Mouse (Mus musculus) layer of hippocampus, postnatal 10 days (tissue): ENCODE measurements at regions not wholly inside any gene's neighbourhood (a gene's known extent, or its start where the extent isn't known, plus 50 kb on each side); places are given as distances from the start of the nearest gene placed in this dataset.

Experiments used
- DNase-seq, 2 experiments: peaks; one replicate each; pipeline ENCODE4 v3.0.0; 2021; ENCODE audit warnings: low spot score in 2 of 2

DNA sequence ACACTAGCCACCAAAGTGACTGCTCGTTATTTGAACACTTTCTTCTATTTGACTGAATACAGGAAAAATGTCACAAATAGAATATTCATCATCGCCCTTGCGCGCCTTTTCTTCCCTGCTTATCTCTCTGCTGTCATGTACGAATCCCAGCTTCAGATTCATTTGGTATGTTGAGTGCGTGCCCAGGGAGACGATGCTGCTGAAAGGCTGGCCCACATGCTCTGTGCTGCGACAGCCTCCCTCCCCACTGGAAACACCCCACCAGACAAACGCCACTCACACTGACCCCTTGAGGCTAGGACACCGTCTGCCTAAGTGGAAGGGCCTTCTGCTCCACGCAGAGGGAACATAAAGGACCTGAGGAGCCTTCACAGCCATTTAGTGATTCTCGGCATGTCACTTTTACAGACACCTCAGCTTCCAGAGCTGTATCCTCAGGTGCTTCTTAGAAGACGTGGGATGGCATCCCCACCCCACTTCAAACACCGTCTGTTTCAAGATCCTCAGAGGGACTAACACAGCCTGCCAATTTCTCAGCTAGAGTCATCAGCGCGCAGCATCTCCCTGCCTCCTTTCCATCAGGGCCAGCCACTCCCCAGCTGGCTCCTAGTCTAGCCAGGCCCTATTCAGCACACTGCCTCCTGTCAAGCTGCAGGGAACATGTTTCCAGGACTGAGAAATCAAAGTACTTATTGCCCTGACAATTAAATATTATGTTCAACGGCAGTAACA lies 396.6 kb downstream of the Bcor start:
- peak in 1 of 2 experiments; percentile 18 for DNase-seq

- no peak for DNase-seq
Observed at GRCm38 (mm10) chrX:11776236-11776899, 383.8 kb downstream of the Bcor start.

GRCm38 (mm10) chrX:11795010-11795409 lies 365.1 kb downstream of the Bcor start:
- DNase-seq = no peak

DNA sequence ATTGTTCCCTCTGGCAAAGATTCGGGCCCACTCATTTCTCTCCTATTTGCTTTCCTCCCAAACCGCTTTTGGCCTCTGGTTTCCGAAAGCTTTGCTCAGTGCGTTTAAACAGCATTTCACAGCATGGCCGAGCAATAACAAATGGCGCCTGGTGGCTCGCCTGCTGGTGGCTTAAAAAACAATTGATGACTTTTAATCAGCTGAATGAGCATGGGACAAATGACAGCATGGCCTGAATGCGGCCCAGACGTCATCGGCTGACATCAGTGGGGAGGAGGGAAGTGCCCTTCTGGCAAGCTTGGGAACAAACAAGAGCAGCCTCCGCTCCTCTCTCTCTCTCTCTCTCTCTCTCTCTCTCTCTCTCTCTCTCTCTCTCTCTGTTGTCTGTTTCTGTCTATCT lies 362.3 kb downstream of the Bcor start:
- DNase-seq = peak; percentile 25 to 38

- no peak for DNase-seq
Observed at GRCm38 (mm10) chrX:11798326-11798725, 361.8 kb downstream of the Bcor start.

GRCm38 (mm10) chrX:11800400-11800941 lies 359.7 kb downstream of the Bcor start:
- peak; percentile 60 to 65 for DNase-seq

DNA sequence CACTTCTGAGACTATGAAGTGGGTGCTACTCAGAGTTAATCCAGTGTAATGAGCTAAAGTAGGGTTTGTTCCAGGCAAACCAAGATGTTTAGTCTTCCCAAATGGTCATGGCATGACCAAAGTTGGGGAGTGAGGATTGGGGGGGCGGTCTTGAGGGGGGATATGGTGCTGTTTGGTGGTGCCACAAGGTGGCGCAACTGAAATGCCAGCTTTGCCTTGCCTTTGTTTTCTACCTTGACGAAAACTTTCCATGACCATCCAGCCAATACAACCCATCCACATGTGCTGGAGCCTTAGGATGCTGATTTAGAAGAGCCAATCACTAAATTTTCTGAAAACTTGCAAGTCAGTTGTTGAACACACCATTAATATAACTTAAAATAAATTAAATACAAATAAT lies 358.9 kb downstream of the Bcor start:
- DNase-seq = no peak

DNA sequence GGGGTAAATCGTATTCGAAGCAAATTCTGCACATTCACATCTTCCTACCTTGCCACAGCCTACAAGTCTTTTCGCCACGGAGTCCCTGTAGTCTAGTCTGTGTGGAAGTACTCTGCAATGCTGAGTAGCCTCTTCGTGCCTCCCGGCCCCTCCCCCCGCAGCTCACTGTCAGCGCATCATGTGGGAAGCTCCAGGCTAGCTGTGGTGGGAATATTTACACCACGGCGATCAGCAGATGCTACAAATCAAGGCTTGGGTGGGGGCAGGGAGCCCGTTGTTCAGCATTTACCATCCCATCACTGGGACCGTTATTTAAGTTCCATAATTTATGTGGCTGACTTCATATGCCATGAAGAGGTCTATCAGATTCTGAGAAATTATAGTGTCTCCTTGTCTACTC lies 358.5 kb downstream of the Bcor start:
- DNase-seq = no peak

GRCm38 (mm10) chrX:11802074-11802899 lies 357.9 kb downstream of the Bcor start:
- peak in 1 of 2 experiments; percentile 45 for DNase-seq

GRCm38 (mm10) chrX:11803239-11803638 lies 356.9 kb downstream of the Bcor start:
- no peak for DNase-seq

GRCm38 (mm10) chrX:11806896-11807252 lies 353.3 kb downstream of the Bcor start:
- no peak for DNase-seq

DNA sequence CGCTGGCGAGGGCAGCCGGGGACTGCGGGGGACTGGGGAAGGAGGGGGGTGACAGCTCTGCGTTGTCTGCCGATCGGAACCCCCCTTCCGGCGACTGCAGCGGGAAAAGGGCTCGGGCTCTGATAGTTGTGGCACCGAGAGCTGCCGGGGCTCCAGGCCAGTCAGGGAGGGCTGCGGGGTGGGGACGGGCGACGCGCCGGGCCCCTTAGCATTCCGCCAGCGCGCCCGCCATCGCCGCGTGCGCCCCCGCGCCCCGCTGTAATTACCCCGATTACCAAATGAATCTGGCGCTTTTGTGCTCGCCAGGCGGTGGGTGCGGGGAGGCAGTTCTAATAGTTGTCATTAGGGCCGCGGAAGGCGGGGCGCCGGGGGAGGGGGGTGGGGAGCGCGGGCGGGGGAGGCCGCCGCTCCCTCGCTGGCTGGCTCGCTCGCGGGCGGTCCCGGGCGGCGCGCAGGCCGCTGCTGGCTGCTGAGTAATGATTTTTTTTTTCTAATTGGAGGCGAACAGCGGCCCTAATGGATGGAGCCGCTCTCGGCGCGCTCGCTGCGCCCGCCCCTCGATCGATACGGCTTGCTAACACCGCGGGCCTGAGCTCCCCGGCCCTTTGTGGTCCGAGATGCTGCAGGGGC lies 352.8 kb downstream of the Bcor start:
- peak; percentile 39 to 65 for DNase-seq

DNA sequence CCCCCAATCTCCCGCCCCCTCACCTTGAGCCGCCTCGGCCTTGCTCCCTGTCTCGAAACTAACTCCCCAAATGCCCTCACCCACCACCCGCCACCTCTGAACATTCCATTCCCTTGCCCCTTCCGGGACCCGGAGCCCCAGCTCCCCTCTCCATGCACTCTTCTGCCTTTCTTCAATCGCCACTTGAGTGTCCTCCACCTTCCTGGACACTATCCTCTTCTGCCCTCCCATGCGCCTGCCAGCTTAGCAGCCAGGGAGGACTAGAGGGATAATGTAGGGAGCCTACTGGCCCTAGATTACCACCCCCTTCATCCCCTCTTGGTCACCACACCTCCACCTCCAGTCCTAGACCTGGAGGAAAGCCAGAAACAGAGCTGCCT lies 352.3 kb downstream of the Bcor start:
- DNase-seq = no peak

- DNase-seq = no peak
Observed at GRCm38 (mm10) chrX:11808911-11809310, 351.2 kb downstream of the Bcor start.

DNA sequence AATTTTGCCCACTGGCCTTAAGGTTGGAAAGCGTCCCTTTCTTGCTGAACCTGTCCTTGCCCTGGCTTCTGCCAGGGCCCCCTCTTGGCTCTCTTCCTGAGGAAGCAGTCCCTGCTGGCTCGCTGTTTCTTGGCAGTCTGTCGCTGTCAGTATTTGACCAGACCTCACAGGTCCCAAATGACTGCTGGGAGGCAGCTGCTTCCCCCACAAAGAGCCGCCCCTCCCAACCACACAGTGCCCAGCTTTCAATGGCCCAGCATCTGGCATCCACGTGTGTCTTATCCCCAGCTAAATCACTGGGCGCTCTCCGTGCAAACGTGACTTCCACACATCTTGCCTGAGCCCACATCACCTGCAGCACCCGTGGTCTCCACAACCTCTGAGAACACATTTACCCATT lies 345.3 kb downstream of the Bcor start:
- no peak for DNase-seq

DNA sequence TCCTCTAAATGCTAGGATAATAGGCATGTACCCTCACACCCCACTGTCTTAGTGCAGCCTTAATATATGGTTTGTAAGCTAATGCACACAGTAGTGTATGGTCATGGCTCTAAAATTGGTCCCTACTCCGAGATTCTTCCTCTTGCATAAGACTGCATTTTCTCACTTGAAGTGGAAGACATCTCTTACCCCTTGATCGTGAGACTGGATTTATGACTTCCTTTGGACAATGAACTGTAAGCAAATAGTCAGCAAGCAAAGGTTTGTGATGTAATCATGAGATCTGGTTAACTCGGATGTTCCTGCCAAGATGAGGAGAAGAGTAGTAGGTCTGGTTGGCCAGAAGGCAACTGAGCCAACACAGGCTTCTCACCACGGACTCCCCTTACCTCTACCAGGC lies 344.3 kb downstream of the Bcor start:
- DNase-seq = no peak

- no peak for DNase-seq
Observed at GRCm38 (mm10) chrX:11818634-11819033, 341.5 kb downstream of the Bcor start.

GRCm38 (mm10) chrX:11821165-11821564 lies 339.0 kb downstream of the Bcor start:
- no peak for DNase-seq

DNA sequence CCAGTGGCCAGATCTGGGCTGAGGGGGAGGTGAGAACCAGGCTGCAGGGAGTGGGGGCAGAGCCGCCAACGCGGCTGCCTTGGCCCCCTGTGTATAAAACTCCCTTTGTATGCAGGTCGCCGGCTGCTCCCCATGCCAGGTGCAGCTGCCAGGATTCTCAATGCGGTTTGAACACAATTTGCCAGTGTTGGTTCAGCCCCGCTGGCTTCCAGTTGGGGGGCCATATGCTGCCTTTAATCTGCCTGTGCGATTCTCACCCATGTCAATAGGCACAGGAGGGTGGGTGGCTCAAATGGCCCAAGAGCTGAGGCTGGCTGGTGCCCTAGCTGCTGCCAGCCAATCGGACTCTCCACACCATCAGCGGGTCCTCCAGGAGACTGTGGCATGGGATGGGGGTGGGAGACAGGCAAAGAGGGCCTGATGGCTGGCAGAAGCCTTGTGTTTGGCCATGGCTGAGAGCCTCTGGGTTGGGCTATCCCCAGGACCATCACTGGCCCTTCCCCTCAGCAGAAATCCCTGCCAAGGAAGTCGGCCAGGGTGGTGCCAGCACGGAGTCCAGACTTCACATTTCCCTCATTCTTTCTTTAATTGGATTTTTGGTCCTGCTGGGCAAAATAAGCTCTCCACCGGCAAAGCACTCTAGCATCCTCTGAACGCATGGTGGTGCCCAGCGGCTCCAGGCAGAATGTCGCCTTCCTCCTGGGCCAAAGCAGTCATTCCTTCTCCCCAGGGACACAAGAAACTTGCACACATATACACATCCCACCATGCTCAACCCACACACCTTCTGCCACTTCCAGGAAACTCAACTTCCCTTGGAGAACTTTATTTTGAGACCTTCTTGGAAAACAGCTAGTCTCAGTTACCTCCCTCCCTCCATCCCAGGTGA lies 338.0 kb downstream of the Bcor start:
- peak; percentile 55 to 73 for DNase-seq

- no peak for DNase-seq
Observed at GRCm38 (mm10) chrX:11825948-11826347, 334.2 kb downstream of the Bcor start.
